Mouse (Mus musculus) heart, embryonic 14.5 days (tissue): ENCODE results near the gene Arid2. TPM values are rescaled to one million over a fixed set of nuclear protein-coding genes. Genes with fewer than 3 reads are reported as not detected.

Experiments
- ATAC-seq: fragments of 200-750 bp; cut with Nextera tagmentation; 2 replicates; pipeline ENCODE4 v1.8.0; 2017; ENCODE audit warnings: low read depth, moderate TSS enrichment; ENCODE audit not compliant: insufficient number of reproducible peaks, insufficient read depth, low FRiP score
- H3K27ac ChIP-seq, 2 experiments: fragments of 200-500 bp in 1 of 2; fragments of 300-500 bp in 1 of 2; sonication (generic) in 1 of 2; replicated peaks in 1 of 2; 2 replicates each; pipeline ENCODE4 v1.5.1; 2012 to 2014; ENCODE audit warnings: low read depth in 2 of 2, low read length in 2 of 2, control low read depth in 1 of 2, mild to moderate bottlenecking in 1 of 2, mixed read lengths in 1 of 2; ENCODE audit not compliant: control insufficient read depth in 1 of 2, insufficient read depth in 1 of 2
- H3K27me3 ChIP-seq: fragments of 300-500 bp; sonication (generic); 2 replicates; pipeline ENCODE4 v1.6.1; 2014; ENCODE audit warnings: mild to moderate bottlenecking, low read length, control low read depth; ENCODE audit not compliant: control insufficient read depth, insufficient read depth
- H3K36me3 ChIP-seq: fragments of 300-500 bp; sonication (generic); 2 replicates; pipeline ENCODE4 v1.6.1; 2014; ENCODE audit warnings: mild to moderate bottlenecking, control low read depth, low read length, mixed read lengths; ENCODE audit not compliant: control insufficient read depth, insufficient read depth
- H3K4me1 ChIP-seq, 2 experiments: fragments of 200-500 bp in 1 of 2; fragments of 300-500 bp in 1 of 2; sonication (generic) in 1 of 2; 2 replicates each; pipeline ENCODE4 v1.6.1; 2012 to 2014; ENCODE audit warnings: low read length in 2 of 2, control low read depth in 1 of 2, mixed read lengths in 1 of 2; ENCODE audit not compliant: control insufficient read depth in 2 of 2, insufficient read depth in 2 of 2
- H3K4me2 ChIP-seq: fragments of 300-500 bp; sonication (generic); 2 replicates; pipeline ENCODE4 v1.6.1; 2014; ENCODE audit warnings: mild to moderate bottlenecking, low read length
- H3K4me3 ChIP-seq, 2 experiments: fragments of 200-500 bp in 1 of 2; fragments of 300-500 bp in 1 of 2; sonication (generic) in 1 of 2; 2 replicates each; pipeline ENCODE4 v1.5.1; 2012 to 2014; ENCODE audit warnings: low read length in 2 of 2, mild to moderate bottlenecking in 2 of 2, control low read depth in 1 of 2, low read depth in 1 of 2, moderate library complexity in 1 of 2; ENCODE audit not compliant: control insufficient read depth in 1 of 2, insufficient read depth in 1 of 2
- H3K9ac ChIP-seq: fragments of 300-500 bp; sonication (generic); 2 replicates; pipeline ENCODE4 v1.6.1; 2014; ENCODE audit warnings: mild to moderate bottlenecking, low read length
- H3K9me3 ChIP-seq: fragments of 300-500 bp; sonication (generic); 2 replicates; pipeline ENCODE4 v1.6.1; 2016; ENCODE audit warnings: low read length, control low read depth; ENCODE audit not compliant: control insufficient read depth
- WGBS: fragments of 180-500 bp; shearing (Covaris S2); extraction: QIAGEN DNeasy Blood & Tissue Kit; methylation state at CpG from one replicate; pipeline ENCODE4 v1.1.7; 2014; 5-methylcytosine and 5-hydroxymethylcytosine counted together
- polyA plus RNA-seq: library from polyadenylated mRNA; unstranded; fragments of >200 nt; fragmentation: Nextera tagmentation; extraction: Ambion mirVana; gene quantifications from 2 replicates; pipeline ENCODE4 v1.2.1, GENCODE M21; 2014

The Arid2 gene
- polyA plus RNA-seq, 1 experiment from 2014 or later, result 19.4 TPM

DNA sequence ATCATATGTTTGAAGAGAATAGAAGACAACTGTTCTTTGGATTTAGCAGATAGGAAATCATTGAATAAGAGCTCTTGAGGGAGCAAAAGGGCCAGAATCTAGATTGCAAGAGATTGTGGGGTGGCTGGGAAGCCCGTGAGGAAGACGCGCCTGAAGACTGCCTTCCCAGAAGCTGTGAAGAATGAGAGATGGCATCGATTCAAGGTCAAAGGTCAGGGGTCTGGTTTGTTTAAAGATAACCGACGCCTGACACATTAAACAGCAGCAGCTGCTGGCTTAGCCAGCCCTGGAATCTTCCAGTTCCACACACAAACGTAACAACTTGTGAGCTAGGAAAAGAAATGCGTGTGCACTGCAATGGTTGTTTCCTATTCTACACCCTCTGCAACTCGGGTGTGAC lies 19.4 kb upstream of the Arid2 start:
- ATAC-seq, result no peak
- Histone ChIP-seq H3K9ac (no peak overlapping the region), H3K9me3 (peaks cover 26% of the 10 kb centered on the region), H3K36me3 (peaks cover 27% of the 10 kb centered on the region), H3K27me3 (no peaks in the 10 kb centered on the region), H3K4me1 (peaks cover 16 to 30% of the 10 kb centered on the region in 2 experiments), H3K27ac (no peak overlapping the region), H3K4me3 (no peak overlapping the region), H3K4me2 (no peak overlapping the region)
- 29% methylated on average over 9 of the region's 9 CpGs for WGBS

DNA sequence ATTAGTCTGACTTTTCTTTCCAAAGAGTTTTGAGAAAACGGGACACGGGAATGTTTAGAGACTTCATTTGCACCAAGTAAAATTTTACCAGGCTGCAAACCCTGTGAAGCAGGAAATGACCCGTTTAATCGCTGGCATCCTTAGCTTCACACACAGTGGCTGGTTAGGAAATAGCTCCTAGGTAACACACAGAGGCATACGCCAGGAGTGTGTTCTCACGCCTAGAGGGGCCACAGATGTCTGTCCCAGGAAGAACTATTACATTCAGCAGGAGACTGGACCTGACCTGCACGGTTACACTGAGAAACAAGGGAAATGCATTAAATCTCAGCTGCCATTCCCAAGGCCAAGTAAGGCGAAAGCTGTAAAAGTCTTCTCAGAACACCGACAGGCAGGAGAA lies 18.7 kb upstream of the Arid2 start:
- Histone ChIP-seq H3K4me1 (peaks cover 17 to 30% of the 10 kb centered on the region in 2 experiments), H3K36me3 (peaks cover 27% of the 10 kb centered on the region), H3K27ac (no peak overlapping the region), H3K27me3 (no peaks in the 10 kb centered on the region), H3K4me2 (no peak overlapping the region), H3K9ac (no peak overlapping the region), H3K4me3 (no peak overlapping the region), H3K9me3 (peaks cover 21% of the 10 kb centered on the region)
- WGBS, result 87% methylated on average over 9 of the region's 9 CpGs
- no peak for ATAC-seq

DNA sequence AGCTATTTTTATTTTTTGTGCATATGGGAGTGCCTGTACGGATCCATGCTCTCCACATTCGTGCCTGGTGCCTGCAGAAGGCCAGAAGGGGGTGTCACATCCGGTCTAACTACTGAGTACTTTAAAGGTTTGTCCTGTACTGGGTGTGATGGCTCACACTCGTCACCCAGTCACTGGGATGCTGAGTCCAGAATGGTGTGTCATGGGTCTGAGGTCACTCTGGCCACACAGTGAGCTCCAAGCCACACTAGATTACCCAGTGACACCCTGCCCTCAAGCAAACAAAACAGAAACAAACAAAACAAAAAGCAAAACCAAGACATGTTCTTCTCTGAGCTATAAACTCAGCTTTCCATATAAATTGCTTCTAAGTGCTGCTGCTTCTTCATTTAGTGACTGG lies 17.9 kb upstream of the Arid2 start:
- Histone ChIP-seq H3K4me3 (no peak overlapping the region), H3K9me3 (peaks cover 20% of the 10 kb centered on the region), H3K4me2 (no peak overlapping the region), H3K27ac (no peak overlapping the region), H3K4me1 (peaks cover 17 to 34% of the 10 kb centered on the region in 2 experiments), H3K27me3 (no peaks in the 10 kb centered on the region), H3K36me3 (peaks cover 30% of the 10 kb centered on the region), H3K9ac (no peak overlapping the region)
- 76% methylated on average over 4 of the region's 4 CpGs for WGBS
- ATAC-seq, result no peak

DNA sequence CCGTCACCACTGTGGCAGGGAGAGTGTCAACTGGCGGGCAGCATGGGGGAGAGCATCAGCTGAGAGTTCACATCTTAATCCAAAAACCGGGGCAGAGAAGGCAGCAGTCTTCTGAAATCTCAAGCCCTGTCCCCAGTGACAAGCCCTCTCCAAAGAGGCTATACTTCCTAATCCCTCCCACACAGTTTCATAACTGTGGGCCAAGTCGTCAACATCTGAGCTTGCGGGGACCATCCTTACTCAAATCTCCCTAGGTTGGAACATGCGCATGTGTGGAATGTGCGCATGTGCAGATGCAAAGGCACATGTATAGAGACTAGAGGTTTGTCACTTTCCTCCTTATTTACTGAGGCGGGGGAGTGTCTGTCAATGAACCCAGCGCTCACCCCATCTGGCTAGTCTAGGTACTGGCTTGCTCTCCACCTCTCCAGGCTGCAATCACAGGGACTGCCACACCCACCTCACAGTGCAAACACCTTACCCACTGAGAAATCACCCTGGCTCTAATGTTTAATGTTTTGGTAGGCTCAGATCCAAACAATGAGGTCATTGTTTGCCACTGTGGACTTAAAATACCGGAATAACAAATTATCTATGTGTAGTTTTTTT lies 16.9 kb upstream of the Arid2 start:
- WGBS, result 81% methylated on average over 10 of the region's 10 CpGs
- Histone ChIP-seq H3K4me2 (no peak overlapping the region), H3K4me3 (no peak overlapping the region), H3K9ac (no peak overlapping the region), H3K36me3 (peaks cover 31% of the 10 kb centered on the region), H3K4me1 (peaks cover 19 to 41% of the 10 kb centered on the region in 2 experiments), H3K9me3 (peaks cover 16% of the 10 kb centered on the region), H3K27ac (no peak overlapping the region), H3K27me3 (no peaks in the 10 kb centered on the region)
- no peak for ATAC-seq

DNA sequence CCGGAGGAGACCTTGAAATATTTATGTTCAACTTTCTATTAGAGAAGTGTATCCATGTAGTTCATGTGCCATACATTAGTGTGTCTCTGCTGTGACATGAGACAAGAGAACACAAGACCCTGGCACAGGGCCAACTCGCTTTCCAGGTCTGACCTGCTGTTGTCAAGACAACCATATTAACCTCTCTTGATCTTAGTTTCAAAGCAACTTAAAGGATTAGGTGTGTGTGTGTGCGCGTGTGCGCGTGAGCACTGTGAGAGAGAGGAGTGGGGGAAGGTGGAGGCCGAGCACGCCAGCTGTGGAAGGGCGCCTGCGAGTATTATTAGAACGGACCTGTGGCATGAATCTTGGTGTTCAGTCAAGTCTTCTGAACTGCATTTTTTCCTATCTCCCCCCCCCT lies 15.0 kb upstream of the Arid2 start:
- ATAC-seq, result no peak
- Histone ChIP-seq H3K4me1 (peaks cover 25 to 57% of the 10 kb centered on the region in 2 experiments), H3K27ac (0 out of 4 replicates have a peak overlapping the region, but pooled peaks of 1 of the 2 experiments have one; percentile 4), H3K27me3 (no peaks in the 10 kb centered on the region), H3K9ac (no peak overlapping the region), H3K9me3 (peaks cover 7% of the 10 kb centered on the region; the same call in 1 of the 2 replicates), H3K36me3 (peaks cover 26% of the 10 kb centered on the region), H3K4me3 (no peak overlapping the region), H3K4me2 (no peak overlapping the region)
- WGBS, result 56% methylated on average over 11 of the region's 11 CpGs

DNA sequence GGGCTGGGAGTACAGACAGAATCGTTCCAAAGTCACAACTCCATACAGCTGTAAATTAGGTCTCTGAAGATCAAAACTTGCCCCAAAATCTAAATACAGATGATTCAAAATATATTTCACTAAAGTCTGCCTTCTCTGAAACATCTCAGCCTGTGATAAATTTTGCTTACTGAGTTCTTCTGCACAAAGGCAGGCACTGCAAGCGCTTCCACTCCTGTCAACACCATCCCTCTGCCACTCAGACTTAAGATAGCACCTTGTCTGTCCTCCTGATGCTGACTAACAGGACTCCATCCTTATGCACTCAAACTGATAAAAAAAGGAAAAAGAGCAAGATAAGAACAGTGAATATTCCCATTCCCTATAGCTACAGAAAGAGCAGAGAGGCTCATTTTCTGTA lies 13.0 kb upstream of the Arid2 start:
- peak overlapping the region; percentile 4; the same call in 1 of the 2 replicates for H3K4me2 ChIP-seq
- no peak for ATAC-seq
- no peak overlapping the region for H3K4me3 ChIP-seq
- 24% methylated on average over 2 of the region's 2 CpGs for WGBS
- no peaks in the 10 kb centered on the region for H3K9me3 ChIP-seq
- no peak overlapping the region for H3K27ac ChIP-seq
- H3K4me1 ChIP-seq, result peaks cover 24 to 51% of the 10 kb centered on the region in 2 experiments
- H3K9ac ChIP-seq, result no peak overlapping the region
- H3K27me3 ChIP-seq, result no peaks in the 10 kb centered on the region
- peaks cover 32% of the 10 kb centered on the region for H3K36me3 ChIP-seq

DNA sequence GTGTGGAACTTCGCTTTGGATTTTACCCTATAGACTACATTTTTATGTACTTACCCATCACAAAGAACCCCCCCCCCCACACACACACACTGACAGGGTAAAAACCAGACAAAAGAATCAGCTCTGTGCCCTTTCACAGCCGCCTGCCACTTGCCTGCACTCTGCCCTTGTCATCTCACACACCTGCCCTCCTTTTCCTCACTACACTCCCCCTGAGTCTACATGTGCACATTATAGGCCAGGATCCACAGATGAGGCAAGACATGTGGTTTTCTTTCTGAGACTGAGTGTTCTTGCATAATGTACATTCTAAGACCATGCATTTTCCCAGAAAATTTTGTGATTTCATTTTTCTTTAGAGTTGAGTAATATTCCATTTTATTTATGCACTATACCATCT lies 12.1 kb upstream of the Arid2 start:
- Histone ChIP-seq H3K9me3 (peaks cover 2% of the 10 kb centered on the region; the same call in 1 of the 2 replicates), H3K36me3 (peaks cover 40% of the 10 kb centered on the region), H3K4me3 (no peak overlapping the region), H3K4me1 (peaks cover 28 to 53% of the 10 kb centered on the region in 2 experiments), H3K4me2 (no peak overlapping the region), H3K9ac (no peak overlapping the region), H3K27me3 (no peaks in the 10 kb centered on the region), H3K27ac (no peak overlapping the region)
- 71% methylated on average over 2 of the region's 2 CpGs for WGBS
- ATAC-seq, result no peak
